Mouse (Mus musculus): Measurements from ENCODE around the gene Sem1.
A peak's percentile ranks its signal among the peaks of the same experiment; 100 is the strongest.
"Not testable (repeated sequence)": the region's sequence is repeated elsewhere in the genome, so short reads cannot be mapped to it uniquely, and the experiment has no call there.

The Sem1 gene

GRCm38 (mm10) chr6:6578304-6579149 is at the start of gene Sem1:
Sem1 (minus strand) TSS chr6:6578663.
- DNase-seq (ENCODE audit: low spot score), result peak; percentile 93

- peak; percentile 27 for DNase-seq (ENCODE audit: low spot score)
Observed at GRCm38 (mm10) chr6:6622846-6623749, 44.6 kb upstream of the Sem1 start.

GRCm38 (mm10) chr6:6603561-6604544 is 25.4 kb upstream of the Sem1 start:
- no peak for DNase-seq (ENCODE audit: low spot score)

- peak; percentile 28 for DNase-seq (ENCODE audit: low spot score)
Observed at GRCm38 (mm10) chr6:6586313-6586712, 7.8 kb upstream of the Sem1 start.

GRCm38 (mm10) chr6:6581849-6582248 is 3.4 kb upstream of the Sem1 start:
- no peak for DNase-seq (ENCODE audit: low spot score)

- peak; percentile 47 for DNase-seq (ENCODE audit: low spot score)
Observed at GRCm38 (mm10) chr6:6577741-6578284, 650 bp downstream of the Sem1 start.

GRCm38 (mm10) chr6:6577291-6577690 is 1.2 kb downstream of the Sem1 start:
- no peak for DNase-seq (ENCODE audit: low spot score)

- no peak for DNase-seq (ENCODE audit: low spot score)
Observed at GRCm38 (mm10) chr6:6575796-6576195, 2.7 kb downstream of the Sem1 start.

- DNase-seq (ENCODE audit: low spot score), result no peak
Observed at GRCm38 (mm10) chr6:6568436-6568835, 10.0 kb downstream of the Sem1 start.

- DNase-seq (ENCODE audit: low spot score), result no peak
Observed at GRCm38 (mm10) chr6:6563691-6564090, 14.8 kb downstream of the Sem1 start.

- no peak for DNase-seq (ENCODE audit: low spot score)
Observed at GRCm38 (mm10) chr6:6562716-6563115, 15.7 kb downstream of the Sem1 start.

- DNase-seq (ENCODE audit: low spot score), result no peak
Observed at GRCm38 (mm10) chr6:6557647-6558046, 20.8 kb downstream of the Sem1 start.

- DNase-seq (ENCODE audit: low spot score), result no peak
Observed at GRCm38 (mm10) chr6:6552006-6552405, 26.5 kb downstream of the Sem1 start.

GRCm38 (mm10) chr6:6547997-6548396 is 30.5 kb downstream of the Sem1 start:
- peak; percentile 18 for DNase-seq (ENCODE audit: low spot score)

GRCm38 (mm10) chr6:6544255-6544645 is 34.2 kb downstream of the Sem1 start:
- DNase-seq (ENCODE audit: low spot score), result no peak

- DNase-seq (ENCODE audit: low spot score), result no peak
Observed at GRCm38 (mm10) chr6:6543606-6544254, 34.7 kb downstream of the Sem1 start.

GRCm38 (mm10) chr6:6542133-6542532 is 36.3 kb downstream of the Sem1 start:
- no peak for DNase-seq (ENCODE audit: low spot score)

GRCm38 (mm10) chr6:6536781-6537466 is 41.5 kb downstream of the Sem1 start:
- DNase-seq (ENCODE audit: low spot score), result peak; percentile 58

GRCm38 (mm10) chr6:6536359-6536758 is 42.1 kb downstream of the Sem1 start:
- not testable (repeated sequence) for DNase-seq (ENCODE audit: low spot score)

Measured in MN1 (cell line).